Mouse (Mus musculus) liver, embryonic 15.5 days (tissue): Measurements from ENCODE around the gene Apod. TPM values are rescaled to one million over a fixed set of nuclear protein-coding genes. Genes with fewer than 3 reads are reported as not detected.

ENCODE experiments used
- ATAC-seq: fragments of 200-750 bp; cut with Nextera tagmentation; 2 replicates; pipeline ENCODE4 v1.8.0; 2017; ENCODE audit warnings: moderate number of reproducible peaks, mild to moderate bottlenecking, moderate library complexity; ENCODE audit not compliant: insufficient read depth
- H3K27ac ChIP-seq: fragments of 300-500 bp; sonication (generic); replicated peaks from 2 replicates; pipeline ENCODE4 v1.5.1; 2015; ENCODE audit warnings: mild to moderate bottlenecking, inconsistent platforms
- H3K27me3 ChIP-seq: fragments of 300-500 bp; sonication (generic); 2 replicates; pipeline ENCODE4 v1.6.1; 2015; ENCODE audit warnings: mild to moderate bottlenecking, inconsistent platforms
- H3K36me3 ChIP-seq: fragments of 300-500 bp; sonication (generic); replicated peaks from 2 replicates; pipeline ENCODE4 v1.6.1; 2015; ENCODE audit warnings: moderate library complexity, mild to moderate bottlenecking, inconsistent platforms
- H3K4me1 ChIP-seq: fragments of 300-500 bp; sonication (generic); replicated peaks from 2 replicates; pipeline ENCODE4 v1.6.1; 2015; ENCODE audit warnings: inconsistent platforms
- H3K4me2 ChIP-seq: fragments of 300-500 bp; sonication (generic); 2 replicates; pipeline ENCODE4 v1.6.1; 2015; ENCODE audit warnings: moderate library complexity, mild to moderate bottlenecking, inconsistent platforms
- H3K4me3 ChIP-seq: fragments of 300-500 bp; sonication (generic); replicated peaks from 2 replicates; pipeline ENCODE4 v1.5.1; 2015; ENCODE audit warnings: mild to moderate bottlenecking, inconsistent platforms
- H3K9ac ChIP-seq: fragments of 300-500 bp; sonication (generic); 2 replicates; pipeline ENCODE4 v1.6.1; 2015; ENCODE audit warnings: moderate library complexity, mild to moderate bottlenecking, inconsistent platforms
- H3K9me3 ChIP-seq: fragments of 300-500 bp; sonication (generic); replicated peaks from 2 replicates; pipeline ENCODE4 v1.6.1; 2016; ENCODE audit warnings: inconsistent platforms
- WGBS: fragments of 180-500 bp; shearing (Covaris S2); methylation state at CpG from one replicate; pipeline ENCODE4 v1.1.7; 2015; ENCODE audit warnings: mixed read lengths; ENCODE audit not compliant: insufficient replicate concordance; 5-methylcytosine and 5-hydroxymethylcytosine counted together
- polyA plus RNA-seq: library from polyadenylated mRNA; unstranded; fragments of >200 nt; fragmentation: Nextera tagmentation; extraction: Ambion mirVana; gene quantifications from 2 replicates; pipeline ENCODE4 v1.2.1, GENCODE M21; 2015

Gene Apod
- polyA plus RNA-seq, 1 experiment from 2014 or later, result not detected

- 56% methylated on average over 6 of the region's 6 CpGs for WGBS
- Histone ChIP-seq H3K27ac (no peak overlapping the region), H3K4me3 (no peak overlapping the region), H3K36me3 (no peaks in the 10 kb centered on the region), H3K4me2 (no peak overlapping the region), H3K27me3 (no peaks in the 10 kb centered on the region), H3K9ac (no peak overlapping the region), H3K4me1 (no peaks in the 10 kb centered on the region), H3K9me3 (no peaks in the 10 kb centered on the region)
- ATAC-seq, result no peak
Observed at GRCm38 (mm10) chr16:31300883-31301532, 13.6 kb downstream of the Apod start.

GRCm38 (mm10) chr16:31300467-31300866 lies 14.1 kb downstream of the Apod start:
- H3K4me1 ChIP-seq, result no peaks in the 10 kb centered on the region
- H3K4me2 ChIP-seq, result no peak overlapping the region
- no peaks in the 10 kb centered on the region for H3K9me3 ChIP-seq
- no peak overlapping the region for H3K9ac ChIP-seq
- H3K36me3 ChIP-seq, result no peaks in the 10 kb centered on the region
- 57% methylated on average over 7 of the region's 7 CpGs for WGBS
- H3K27me3 ChIP-seq, result no peaks in the 10 kb centered on the region
- no peak for ATAC-seq
- no peak overlapping the region for H3K4me3 ChIP-seq
- no peak overlapping the region for H3K27ac ChIP-seq

- H3K9ac ChIP-seq, result no peak overlapping the region
- H3K36me3 ChIP-seq, result no peaks in the 10 kb centered on the region
- H3K27ac ChIP-seq, result no peak overlapping the region
- H3K9me3 ChIP-seq, result no peaks in the 10 kb centered on the region
- H3K4me3 ChIP-seq, result no peak overlapping the region
- no peak for ATAC-seq
- WGBS, result 64% methylated on average over 3 of the region's 3 CpGs
- H3K4me1 ChIP-seq, result no peaks in the 10 kb centered on the region
- H3K27me3 ChIP-seq, result no peaks in the 10 kb centered on the region
- H3K4me2 ChIP-seq, result no peak overlapping the region
Observed at GRCm38 (mm10) chr16:31299960-31300353, 14.7 kb downstream of the Apod start.

GRCm38 (mm10) chr16:31299164-31299959 lies 15.2 kb downstream of the Apod start:
- Histone ChIP-seq H3K27ac (no peak overlapping the region), H3K9me3 (no peaks in the 10 kb centered on the region), H3K27me3 (no peaks in the 10 kb centered on the region), H3K4me3 (no peak overlapping the region), H3K9ac (no peak overlapping the region), H3K4me2 (no peak overlapping the region), H3K4me1 (no peaks in the 10 kb centered on the region), H3K36me3 (no peaks in the 10 kb centered on the region)
- WGBS, result 46% methylated on average over 11 of the region's 11 CpGs
- ATAC-seq, result no peak

GRCm38 (mm10) chr16:31297113-31297512 lies 17.5 kb downstream of the Apod start:
- no peaks in the 10 kb centered on the region for H3K36me3 ChIP-seq
- no peaks in the 10 kb centered on the region for H3K4me1 ChIP-seq
- no peak for ATAC-seq
- H3K27ac ChIP-seq, result no peak overlapping the region
- no peaks in the 10 kb centered on the region for H3K9me3 ChIP-seq
- WGBS, result 45% methylated on average over 7 of the region's 7 CpGs
- H3K9ac ChIP-seq, result no peak overlapping the region
- H3K4me3 ChIP-seq, result no peak overlapping the region
- no peaks in the 10 kb centered on the region for H3K27me3 ChIP-seq
- H3K4me2 ChIP-seq, result no peak overlapping the region

GRCm38 (mm10) chr16:31293761-31294160 lies 20.8 kb downstream of the Apod start:
- no peak overlapping the region for H3K4me3 ChIP-seq
- no peaks in the 10 kb centered on the region; the same call in 1 of the 2 replicates for H3K4me1 ChIP-seq
- 27% methylated on average over 4 of the region's 4 CpGs for WGBS
- ATAC-seq, result no peak
- no peaks in the 10 kb centered on the region for H3K9me3 ChIP-seq
- no peak overlapping the region for H3K9ac ChIP-seq
- no peaks in the 10 kb centered on the region for H3K27me3 ChIP-seq
- no peaks in the 10 kb centered on the region for H3K36me3 ChIP-seq
- H3K4me2 ChIP-seq, result no peak overlapping the region
- H3K27ac ChIP-seq, result no peak overlapping the region

- H3K27me3 ChIP-seq, result no peaks in the 10 kb centered on the region
- no peaks in the 10 kb centered on the region; the same call in 1 of the 2 replicates for H3K4me1 ChIP-seq
- no peak overlapping the region for H3K4me3 ChIP-seq
- H3K9ac ChIP-seq, result no peak overlapping the region
- WGBS, result 55% methylated on average over 7 of the region's 7 CpGs
- no peaks in the 10 kb centered on the region for H3K9me3 ChIP-seq
- H3K36me3 ChIP-seq, result no peaks in the 10 kb centered on the region
- peak overlapping the region; percentile 25 for H3K4me2 ChIP-seq
- peak overlapping the region; percentile 56 for H3K27ac ChIP-seq
- no peak for ATAC-seq
Observed at GRCm38 (mm10) chr16:31290751-31291365, 23.8 kb downstream of the Apod start.

- Histone ChIP-seq H3K9me3 (no peaks in the 10 kb centered on the region), H3K9ac (no peak overlapping the region), H3K4me3 (no peak overlapping the region), H3K36me3 (no peaks in the 10 kb centered on the region), H3K27me3 (no peaks in the 10 kb centered on the region), H3K27ac (peak overlapping the region; percentile 56), H3K4me2 (peak overlapping the region; percentile 25), H3K4me1 (no peaks in the 10 kb centered on the region; the same call in 1 of the 2 replicates)
- 26% methylated on average over 10 of the region's 10 CpGs for WGBS
- no peak; the same call in 1 of the 2 replicates for ATAC-seq
Observed at GRCm38 (mm10) chr16:31290281-31290680, 24.3 kb downstream of the Apod start.

GRCm38 (mm10) chr16:31287712-31288111 lies 26.9 kb downstream of the Apod start:
- no peak overlapping the region for H3K4me3 ChIP-seq
- no peak overlapping the region for H3K27ac ChIP-seq
- no peaks in the 10 kb centered on the region for H3K9me3 ChIP-seq
- ATAC-seq, result no peak
- H3K4me2 ChIP-seq, result no peak overlapping the region
- 78% methylated on average over 3 of the region's 3 CpGs for WGBS
- no peaks in the 10 kb centered on the region for H3K36me3 ChIP-seq
- H3K27me3 ChIP-seq, result no peaks in the 10 kb centered on the region
- no peaks in the 10 kb centered on the region; the same call in 1 of the 2 replicates for H3K4me1 ChIP-seq
- H3K9ac ChIP-seq, result no peak overlapping the region

- 69% methylated on average over 11 of the region's 11 CpGs for WGBS
- no peak overlapping the region for H3K27ac ChIP-seq
- ATAC-seq, result no peak
Observed at GRCm38 (mm10) chr16:31286801-31287488, 27.7 kb downstream of the Apod start.

GRCm38 (mm10) chr16:31281981-31282380 lies 32.6 kb downstream of the Apod start:
- no peak overlapping the region for H3K4me3 ChIP-seq
- WGBS, result 73% methylated on average over 2 of the region's 2 CpGs
- H3K9ac ChIP-seq, result no peak overlapping the region
- H3K36me3 ChIP-seq, result no peaks in the 10 kb centered on the region
- no peak overlapping the region for H3K27ac ChIP-seq
- ATAC-seq, result no peak
- no peaks in the 10 kb centered on the region for H3K9me3 ChIP-seq
- no peaks in the 10 kb centered on the region for H3K4me1 ChIP-seq
- H3K4me2 ChIP-seq, result no peak overlapping the region
- H3K27me3 ChIP-seq, result no peaks in the 10 kb centered on the region

More at GRCm38 (mm10) chr16:31286801-31287488, 27.7 kb downstream of the Apod start:
- Histone ChIP-seq H3K4me1 (no peaks in the 10 kb centered on the region; the same call in 1 of the 2 replicates), H3K4me2 (no peak overlapping the region), H3K9me3 (no peaks in the 10 kb centered on the region), H3K9ac (no peak overlapping the region), H3K27me3 (no peaks in the 10 kb centered on the region), H3K4me3 (no peak overlapping the region), H3K36me3 (no peaks in the 10 kb centered on the region)
